Mouse (Mus musculus) hindbrain, postnatal 0 days (tissue): ENCODE data around the gene Nsl1. TPM values are rescaled to one million over a fixed set of nuclear protein-coding genes. Genes with fewer than 3 reads are reported as not detected.

Source experiments
- ATAC-seq: fragments of 200-750 bp; cut with Nextera tagmentation; 2 replicates; pipeline ENCODE4 v1.8.0; 2017; ENCODE audit warnings: mild to moderate bottlenecking, moderate TSS enrichment, moderate library complexity
- DNase-seq: peaks from one replicate; pipeline ENCODE4 v3.0.0-alpha.2; 2015; ENCODE audit warnings: low spot score
- H3K27ac ChIP-seq: fragments of 300-500 bp; sonication (generic); 2 replicates; pipeline ENCODE4 v1.5.1; 2014; ENCODE audit warnings: mild to moderate bottlenecking
- H3K27me3 ChIP-seq: fragments of 300-500 bp; sonication (generic); 2 replicates; pipeline ENCODE4 v1.6.1; 2014; ENCODE audit warnings: low read length, mixed read lengths; ENCODE audit not compliant: insufficient read depth
- H3K36me3 ChIP-seq: fragments of 300-500 bp; sonication (generic); 2 replicates; pipeline ENCODE4 v1.6.1; 2014; ENCODE audit warnings: low read length, mixed read lengths; ENCODE audit not compliant: insufficient read depth
- H3K4me1 ChIP-seq: fragments of 300-500 bp; sonication (generic); 2 replicates; pipeline ENCODE4 v1.6.1; 2014; ENCODE audit warnings: antibody characterized with exemption, low read length, mixed read lengths; ENCODE audit not compliant: insufficient read depth
- H3K4me2 ChIP-seq: fragments of 300-500 bp; sonication (generic); 2 replicates; pipeline ENCODE4 v1.6.1; 2014; ENCODE audit warnings: low read depth, mild to moderate bottlenecking, low read length, moderate library complexity, mixed read lengths
- H3K4me3 ChIP-seq: fragments of 300-500 bp; sonication (generic); 2 replicates; pipeline ENCODE4 v1.5.1; 2014; ENCODE audit warnings: low read length
- H3K9ac ChIP-seq: fragments of 300-500 bp; sonication (generic); replicated peaks from 2 replicates; pipeline ENCODE4 v1.6.1; 2014; ENCODE audit warnings: mild to moderate bottlenecking, low read length, moderate library complexity, mixed read lengths
- H3K9me3 ChIP-seq: fragments of 300-500 bp; sonication (generic); 2 replicates; pipeline ENCODE4 v1.6.1; 2016; ENCODE audit warnings: low read length, mixed read lengths
- CTCF ChIP-seq: IDR thresholded peaks from 2 replicates; pipeline ENCODE4 v1.5.1; 2016; ENCODE audit warnings: antibody characterized with exemption, control low read depth, low read depth
- WGBS: fragments of 180-500 bp; shearing (Covaris S2); extraction: QIAGEN DNeasy Blood & Tissue Kit; methylation state at CpG from one replicate; pipeline ENCODE4 v1.1.7; 2014; 5-methylcytosine and 5-hydroxymethylcytosine counted together
- polyA plus RNA-seq: library from polyadenylated mRNA; unstranded; fragments of >200 nt; fragmentation: Nextera tagmentation; extraction: Ambion mirVana; gene quantifications from 2 replicates; pipeline ENCODE4 v1.2.1, GENCODE M21; 2015
- total RNA-seq: library from RNA; depleted of rRNA; stranded (reverse); fragments of >200 nt; gene quantifications from 2 replicates; pipeline ENCODE4 v1.2.3, GENCODE M21; 2014

The Nsl1 gene
- total and polyA plus RNA-seq, 2 experiments from 2014 or later: 1.2 to 3.2 TPM

- no peak for DNase-seq
- no peak overlapping the region for H3K27ac ChIP-seq
- H3K36me3 ChIP-seq: no peaks in the 10 kb centered on the region
- H3K4me1 ChIP-seq: no peaks in the 10 kb centered on the region
- no peak overlapping the region for H3K4me3 ChIP-seq
- WGBS: 83% methylated on average over 8 of the region's 8 CpGs
- ATAC-seq: no peak
- TF ChIP-seq CTCF: no peak
- H3K27me3 ChIP-seq: no peaks in the 10 kb centered on the region
- H3K9me3 ChIP-seq: no peaks in the 10 kb centered on the region
- H3K4me2 ChIP-seq: no peak overlapping the region
- H3K9ac ChIP-seq: no peak overlapping the region
These were observed 29.2 kb downstream of the Nsl1 start for GRCm38 (mm10) chr1:191092050-191092449.

DNA sequence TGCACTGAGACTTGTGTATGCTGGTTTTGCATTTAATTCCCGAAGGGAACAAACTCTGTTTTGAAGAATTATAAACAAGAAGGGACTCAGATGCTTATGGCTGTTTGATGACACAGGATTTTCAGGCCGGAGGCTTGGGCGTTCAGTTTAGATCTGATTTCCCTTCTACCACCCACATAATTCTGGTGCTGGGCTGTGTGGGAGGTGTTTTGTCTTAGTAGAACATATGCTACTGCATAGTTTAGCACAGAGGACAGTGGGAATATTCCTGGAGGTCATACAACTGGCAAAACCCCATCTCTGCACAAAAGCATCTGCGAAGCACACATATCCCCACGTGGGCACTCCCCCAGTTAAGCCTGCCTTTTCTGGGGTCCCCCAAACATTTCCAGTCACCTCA is 30.8 kb downstream of the Nsl1 start:
- TF ChIP-seq CTCF: no peak
- ATAC-seq: no peak
- no peak overlapping the region for H3K4me2 ChIP-seq

GRCm38 (mm10) chr1:191095019-191095418 is 32.2 kb downstream of the Nsl1 start:
- ATAC-seq (no peak), DNase-seq (peak; percentile 28)
- H3K36me3 ChIP-seq: no peaks in the 10 kb centered on the region
- peak; percentile 65 for TF ChIP-seq CTCF
- no peaks in the 10 kb centered on the region for H3K4me1 ChIP-seq
- H3K27me3 ChIP-seq: peaks cover 6% of the 10 kb centered on the region; the same call in 1 of the 2 replicates
- H3K9ac ChIP-seq: no peak overlapping the region
- H3K4me3 ChIP-seq: no peak overlapping the region
- no peaks in the 10 kb centered on the region for H3K9me3 ChIP-seq
- no peak overlapping the region for H3K27ac ChIP-seq
- 75% methylated on average over 9 of the region's 9 CpGs for WGBS
- H3K4me2 ChIP-seq: no peak overlapping the region

More for the DNA sequence above, 30.8 kb downstream of the Nsl1 start:
- WGBS: 72% methylated on average over 5 of the region's 5 CpGs
- Histone ChIP-seq H3K27ac (no peak overlapping the region), H3K4me3 (no peak overlapping the region), H3K9ac (no peak overlapping the region), H3K27me3 (peaks cover 2% of the 10 kb centered on the region; the same call in 1 of the 2 replicates), H3K4me1 (no peaks in the 10 kb centered on the region), H3K9me3 (no peaks in the 10 kb centered on the region), H3K36me3 (no peaks in the 10 kb centered on the region)
- no peak for DNase-seq

- no peak for DNase-seq
- H3K9me3 ChIP-seq: no peaks in the 10 kb centered on the region
- peak; percentile 48; the same call in 1 of the 2 replicates for ATAC-seq
- H3K4me2 ChIP-seq: peak overlapping the region; percentile 99
- H3K4me1 ChIP-seq: no peaks in the 10 kb centered on the region
- no peak for TF ChIP-seq CTCF
- no peak overlapping the region for H3K27ac ChIP-seq
- peaks cover 6% of the 10 kb centered on the region; the same call in 1 of the 2 replicates for H3K27me3 ChIP-seq
- no peaks in the 10 kb centered on the region for H3K36me3 ChIP-seq
- H3K4me3 ChIP-seq: peak overlapping the region; percentile 61
- H3K9ac ChIP-seq: peak overlapping the region; percentile 45
- whole genome bisulfite sequencing: 54% methylated on average over 14 of the region's 14 CpGs
These were observed 34.3 kb downstream of the Nsl1 start for GRCm38 (mm10) chr1:191096871-191097681.

DNA sequence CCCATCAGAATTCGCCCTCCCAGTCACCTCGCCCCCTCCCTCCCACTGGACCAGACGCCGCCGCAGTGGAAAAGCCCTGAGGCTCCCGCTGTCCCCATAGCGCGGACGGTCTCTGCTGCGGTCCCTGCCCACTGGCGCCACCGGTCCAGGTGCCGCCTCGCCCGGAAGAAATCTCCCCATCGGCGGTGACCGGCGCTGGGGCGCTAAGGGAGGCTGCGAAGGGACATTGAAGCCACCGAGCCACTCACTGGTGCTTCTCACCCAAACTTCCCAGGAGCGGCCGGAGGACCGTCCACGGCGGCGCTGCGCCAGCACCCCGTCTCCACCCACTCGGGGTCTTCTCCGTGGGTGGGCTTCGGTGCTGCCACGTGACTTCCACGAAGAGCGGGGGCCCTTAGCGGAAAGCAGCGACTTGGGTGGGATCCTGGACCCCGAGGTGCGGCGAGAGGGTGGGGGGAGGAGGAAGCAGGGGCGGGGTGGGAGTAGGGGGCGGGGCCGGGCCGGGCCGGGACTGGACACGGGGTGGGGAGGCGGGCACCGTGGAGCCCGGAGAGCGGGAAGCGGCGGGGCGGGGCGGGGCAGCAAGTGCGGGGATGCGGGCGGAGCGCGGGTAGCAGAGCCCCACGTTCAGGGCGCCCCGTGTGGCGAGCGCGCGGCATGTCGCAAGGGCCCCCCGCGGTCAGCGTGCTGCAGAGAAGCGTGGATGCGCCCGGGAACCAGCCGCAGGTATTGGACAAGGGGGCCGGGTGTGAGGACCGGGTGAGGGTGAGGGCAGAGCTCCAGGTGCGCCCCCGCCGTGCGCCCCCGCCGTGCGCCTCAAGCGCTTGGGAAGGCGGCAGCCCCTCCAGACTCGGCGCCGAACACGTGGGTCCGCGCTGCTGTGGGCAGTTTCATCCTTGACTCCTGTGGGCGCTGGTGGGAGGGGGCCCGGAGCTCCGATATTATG is 35.3 kb downstream of the Nsl1 start, which contains the start of gene Batf3:
Gene Batf3 (plus strand): TSS at position 46 of the 946 bp plus-strand sequence.
- H3K4me2 ChIP-seq: peak within 1 kb of the TSS; percentile 99
- no peaks in the 10 kb centered on the region for H3K4me1 ChIP-seq
- H3K9me3 ChIP-seq: no peaks in the 10 kb centered on the region
- peak; percentile 32 for TF ChIP-seq CTCF
- H3K27me3 ChIP-seq: peaks cover 6% of the 10 kb centered on the region; the same call in 1 of the 2 replicates
- H3K9ac ChIP-seq: peak within 1 kb of the TSS; percentile 45
- ATAC-seq (peak; percentile 72), DNase-seq (peak; percentile 55)
- no peak within 1 kb of the TSS for H3K27ac ChIP-seq
- H3K4me3 ChIP-seq: peak within 1 kb of the TSS; percentile 61
- WGBS: under 1% methylated on average over 86 of the region's 95 CpGs
- H3K36me3 ChIP-seq: no peaks in the 10 kb centered on the region

DNA sequence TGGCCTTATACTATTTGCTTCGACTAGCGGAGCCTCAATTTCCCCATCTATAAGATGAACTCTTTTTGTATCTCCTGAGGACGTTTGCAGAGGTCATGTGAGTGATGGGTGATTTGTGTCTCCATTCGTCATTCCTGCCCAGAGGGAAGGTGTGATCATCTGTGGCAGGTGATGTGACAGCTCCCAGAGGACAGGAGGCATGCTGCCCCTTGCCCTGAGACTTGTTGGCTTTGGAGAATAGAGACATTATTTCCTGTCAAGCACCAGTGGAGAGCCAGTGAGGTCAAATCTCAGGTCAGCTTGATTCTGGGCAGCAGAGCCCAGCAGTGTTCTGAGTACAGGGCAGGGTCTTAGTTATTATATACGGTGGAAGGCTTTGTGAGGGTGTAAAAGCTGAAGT is 36.3 kb downstream of the Nsl1 start:
- ATAC-seq (no peak), DNase-seq (no peak)
- Histone ChIP-seq H3K36me3 (no peaks in the 10 kb centered on the region), H3K4me3 (no peak overlapping the region), H3K27me3 (peaks cover 6% of the 10 kb centered on the region; the same call in 1 of the 2 replicates), H3K9me3 (no peaks in the 10 kb centered on the region), H3K27ac (no peak overlapping the region), H3K4me2 (no peak overlapping the region), H3K4me1 (no peaks in the 10 kb centered on the region), H3K9ac (no peak overlapping the region)
- TF ChIP-seq CTCF: no peak
- WGBS: 47% methylated on average over 5 of the region's 5 CpGs
